Mouse (Mus musculus) CD4-positive, CD25-positive, alpha-beta regulatory T cell, adult 2 months (primary cell): ENCODE data around the gene Sorcs2.

Experiments used
- DNase-seq: peaks from one replicate; pipeline ENCODE4 v3.0.0-alpha.2; 2012; ENCODE audit warnings: low read depth, low spot score

Gene Sorcs2

GRCm38 (mm10) chr5:36178215-36178614 is 219.7 kb downstream of the Sorcs2 start:
- DNase-seq = no peak

GRCm38 (mm10) chr5:36176873-36177272 is 221.1 kb downstream of the Sorcs2 start:
- DNase-seq = no peak

- DNase-seq = no peak
Observed at GRCm38 (mm10) chr5:36176409-36176808, 221.5 kb downstream of the Sorcs2 start.

GRCm38 (mm10) chr5:36174569-36175115 is 223.3 kb downstream of the Sorcs2 start:
- no peak for DNase-seq

GRCm38 (mm10) chr5:36168963-36169650 is 228.8 kb downstream of the Sorcs2 start:
- DNase-seq = no peak

GRCm38 (mm10) chr5:36166346-36167013 is 231.5 kb downstream of the Sorcs2 start:
- no peak for DNase-seq

- no peak for DNase-seq
Observed at GRCm38 (mm10) chr5:36165424-36166302, 232.3 kb downstream of the Sorcs2 start.

- no peak for DNase-seq
Observed at GRCm38 (mm10) chr5:36154879-36155485, 243.0 kb downstream of the Sorcs2 start.

- no peak for DNase-seq
Observed at GRCm38 (mm10) chr5:36153261-36153660, 244.7 kb downstream of the Sorcs2 start.

- no peak for DNase-seq
Observed at GRCm38 (mm10) chr5:36151086-36151485, 246.9 kb downstream of the Sorcs2 start.

- DNase-seq = no peak
Observed at GRCm38 (mm10) chr5:36149098-36149497, 248.8 kb downstream of the Sorcs2 start.

- no peak for DNase-seq
Observed at GRCm38 (mm10) chr5:36146589-36146988, 251.3 kb downstream of the Sorcs2 start.

GRCm38 (mm10) chr5:36144560-36144959 is 253.4 kb downstream of the Sorcs2 start:
- no peak for DNase-seq

- no peak for DNase-seq
Observed at GRCm38 (mm10) chr5:36141676-36142255, 256.2 kb downstream of the Sorcs2 start.

GRCm38 (mm10) chr5:36141112-36141511 is 256.8 kb downstream of the Sorcs2 start:
- DNase-seq = peak; percentile 28

- no peak for DNase-seq
Observed at GRCm38 (mm10) chr5:36139766-36140165, 258.2 kb downstream of the Sorcs2 start.

- peak; percentile 10 for DNase-seq
Observed at GRCm38 (mm10) chr5:36135874-36136542, 261.9 kb downstream of the Sorcs2 start.

- no peak for DNase-seq
Observed at GRCm38 (mm10) chr5:36134302-36134701, 263.6 kb downstream of the Sorcs2 start.

GRCm38 (mm10) chr5:36133893-36134292 is 264.0 kb downstream of the Sorcs2 start:
- DNase-seq = no peak

GRCm38 (mm10) chr5:36130393-36131011 is 267.4 kb downstream of the Sorcs2 start:
- DNase-seq = no peak
